Mouse (Mus musculus): ENCODE measurements around the gene Tmem9b. TPM values are rescaled to one million over a fixed set of nuclear protein-coding genes. Genes with fewer than 3 reads are reported as not detected.

Tmem9b gene
- total RNA-seq, 2 experiments from 2014 or later = 29.8 to 31.1 TPM

GRCm38 (mm10) chr7:109741060-109741459, 11.6 kb downstream of the Tmem9b start:
- intact Hi-C loops (cut with DNase I) = no loop called here
- DNase-seq = no peak

- DNase-seq = no peak
These were observed 12.8 kb downstream of the Tmem9b start for GRCm38 (mm10) chr7:109739822-109740370.

GRCm38 (mm10) chr7:109734806-109735205, 17.9 kb downstream of the Tmem9b start:
- intact Hi-C loops (cut with DNase I) = no loop called here
- no peak for DNase-seq

More at GRCm38 (mm10) chr7:109739822-109740370, 12.8 kb downstream of the Tmem9b start:
- intact Hi-C loops (cut with DNase I) = no loop called here

- intact Hi-C loops (cut with DNase I) = no loop called here
- DNase-seq = no peak
These were observed 21.0 kb downstream of the Tmem9b start, which contains the start of gene Ascl3 for GRCm38 (mm10) chr7:109731626-109732025. TSS of gene Ascl3 (minus strand) at chr7:109731726.

- DNase-seq = no peak
- intact Hi-C loops (cut with DNase I) = no loop called here
These were observed 29.0 kb downstream of the Tmem9b start, which contains the start of gene BC051019 for GRCm38 (mm10) chr7:109723697-109724096. TSS of gene BC051019 (minus strand) at chr7:109723850.

GRCm38 (mm10) chr7:109723114-109723513, 29.6 kb downstream of the Tmem9b start:
- intact Hi-C loops (cut with DNase I) = no loop called here
- no peak for DNase-seq

- no peak for DNase-seq
These were observed 30.1 kb downstream of the Tmem9b start for GRCm38 (mm10) chr7:109722618-109723017.

GRCm38 (mm10) chr7:109719286-109719685, 33.4 kb downstream of the Tmem9b start:
- intact Hi-C loops (cut with DNase I) = loop anchor here (5.0 kb wide), 1 partner anchor 87 kb away; no protein-coding TSS in a partner anchor
- peak; percentile 28 to 35 for DNase-seq

More at GRCm38 (mm10) chr7:109722618-109723017, 30.1 kb downstream of the Tmem9b start:
- intact Hi-C loops (cut with DNase I) = no loop called here

- no peak for DNase-seq
- intact Hi-C loops (cut with DNase I) = no loop called here
These were observed 39.2 kb downstream of the Tmem9b start for GRCm38 (mm10) chr7:109713434-109713982.

GRCm38 (mm10) chr7:109712198-109712597, 40.5 kb downstream of the Tmem9b start:
- intact Hi-C loops (cut with DNase I) = no loop called here
- DNase-seq = no peak

GRCm38 (mm10) chr7:109710069-109710468, 42.6 kb downstream of the Tmem9b start:
- intact Hi-C loops (cut with DNase I) = no loop called here

GRCm38 (mm10) chr7:109708961-109709382, 43.7 kb downstream of the Tmem9b start:
- peak; percentile 32 to 41 for DNase-seq

More at GRCm38 (mm10) chr7:109710069-109710468, 42.6 kb downstream of the Tmem9b start:
- DNase-seq = no peak

GRCm38 (mm10) chr7:109707023-109707785, 45.5 kb downstream of the Tmem9b start:
- peak; percentile 39 to 51 for DNase-seq
- intact Hi-C loops (cut with DNase I) = loop anchor here (10.0 kb wide), 1 partner anchor 348 kb away; no protein-coding TSS in a partner anchor

More at GRCm38 (mm10) chr7:109708961-109709382, 43.7 kb downstream of the Tmem9b start:
- intact Hi-C loops (cut with DNase I) = loop anchor here (2.0 to 10.0 kb wide), 3 partner anchors 96 to 374 kb away; no protein-coding TSS in a partner anchor

- intact Hi-C loops (cut with DNase I) = loop anchor here (5.0 to 10.0 kb wide), 2 partner anchors 62 to 350 kb away; no protein-coding TSS in a partner anchor
- no peak for DNase-seq
These were observed 48.2 kb downstream of the Tmem9b start for GRCm38 (mm10) chr7:109704461-109704860.

GRCm38 (mm10) chr7:109704016-109704377, 48.7 kb downstream of the Tmem9b start:
- DNase-seq = no peak
- intact Hi-C loops (cut with DNase I) = loop anchor here (5.0 to 10.0 kb wide), 2 partner anchors 62 to 351 kb away; no protein-coding TSS in a partner anchor

- intact Hi-C loops (cut with DNase I) = loop anchor here (2.0 to 10.0 kb wide), 4 partner anchors 31 to 351 kb away; partner anchors contain the start of gene Rpl27a
- DNase-seq = peak; percentile 96 to 97
These were observed 49.3 kb downstream of the Tmem9b start, which contains the start of the genes St5 and Akip1 for GRCm38 (mm10) chr7:109703190-109704015. TSS of gene St5 (minus strand) at chr7:109703605. TSS of gene Akip1 (plus strand) at chr7:109703690.

GRCm38 (mm10) chr7:109702721-109703120, 50.0 kb downstream of the Tmem9b start:
- intact Hi-C loops (cut with DNase I) = loop anchor here (2.0 to 10.0 kb wide), 4 partner anchors 30 to 352 kb away; partner anchors contain the start of gene Rpl27a
- no peak for DNase-seq

- intact Hi-C loops (cut with DNase I) = loop anchor here (5.0 to 10.0 kb wide), 2 partner anchors 58 to 355 kb away; no protein-coding TSS in a partner anchor
- no peak for DNase-seq
These were observed 52.5 kb downstream of the Tmem9b start for GRCm38 (mm10) chr7:109700213-109700612.

- no peak for DNase-seq
- intact Hi-C loops (cut with DNase I) = no loop called here
These were observed 57.3 kb downstream of the Tmem9b start for GRCm38 (mm10) chr7:109695339-109695726.
